9 mouse cellular contexts compared by ENCODE assay signal in the genomic region with DNA sequence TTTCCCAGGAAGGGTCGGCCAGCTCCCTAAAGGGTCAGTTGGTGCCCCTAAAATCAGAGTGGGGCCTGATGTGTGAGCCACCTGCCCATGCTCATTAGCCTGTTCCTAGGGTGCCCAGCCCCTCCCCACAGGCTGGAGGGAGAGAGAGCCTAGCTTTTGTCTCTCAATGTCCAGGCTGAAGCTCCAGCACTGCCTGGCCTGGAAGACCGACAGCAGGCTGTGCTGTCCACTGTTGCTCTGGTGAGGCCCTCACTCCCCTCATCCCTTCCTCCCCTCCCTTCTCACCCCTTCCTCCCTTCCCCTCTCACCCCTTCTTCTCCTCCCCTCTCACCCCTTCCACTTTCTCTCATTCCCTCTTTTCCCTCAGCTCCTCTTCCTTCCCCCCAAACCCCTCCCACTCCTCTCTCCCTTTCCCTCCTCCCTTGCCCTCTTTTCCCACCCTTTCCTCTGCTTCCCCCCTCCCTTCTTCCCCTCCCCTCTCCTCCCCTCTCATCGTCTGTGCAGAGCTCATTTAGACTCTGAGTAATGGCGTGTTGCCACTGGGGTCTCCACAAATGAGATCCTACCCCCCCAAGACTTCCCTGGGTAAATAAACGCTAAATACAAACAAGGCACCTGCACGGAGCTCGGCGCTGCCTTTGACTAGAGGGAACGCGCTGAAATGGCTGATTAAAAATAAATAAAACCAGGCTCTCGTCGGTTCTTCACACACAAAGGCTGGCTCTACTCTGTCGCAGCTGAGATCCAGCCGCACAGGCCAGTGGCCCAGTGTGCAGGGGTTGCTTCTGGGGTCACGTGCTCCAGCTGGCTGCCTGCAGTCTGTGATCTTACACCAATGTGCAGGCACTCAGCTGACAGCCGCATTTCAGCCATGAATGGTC. TPM values are rescaled to one million over a fixed set of nuclear protein-coding genes. Genes with fewer than 3 reads are reported as not detected.
A peak's percentile ranks its signal among the peaks of the same experiment; 100 is the strongest.
DNase-seq lines count a peak whose midpoint lies in the region; ATAC-seq and TF ChIP-seq lines count a peak whose summit lies in the region.
"Had no signal": no experiment of that assay in that cellular context is flagged by ENCODE, and none has a peak within 500 bp of the region (broad histone marks: within the 10 kb centered on the region; RNA-seq: fewer than 3 reads in every experiment).

No protein-coding gene starts in this region.

- H3K9ac ChIP-seq in hindbrain, embryonic 11.5 days (ENCODE audit: low read depth, low read length), result peak overlapping the region; percentile 29
- H3K9ac ChIP-seq in midbrain, embryonic 11.5 days (ENCODE audit: low read length), result peak overlapping the region; percentile 43
- H3K9ac ChIP-seq in stomach, postnatal 0 days (ENCODE audit: low read length), result no peak overlapping the region
- H3K9ac ChIP-seq: liver, embryonic 13.5 days had no signal

- no peaks in the 10 kb centered on the region for H3K36me3 ChIP-seq in hindbrain, embryonic 11.5 days (ENCODE audit: control insufficient read depth, insufficient read depth, low read length)
- no peaks in the 10 kb centered on the region for H3K36me3 ChIP-seq in midbrain, embryonic 11.5 days (ENCODE audit: control insufficient read depth, insufficient read depth, low read length)
- H3K36me3 ChIP-seq in stomach, postnatal 0 days (ENCODE audit: control insufficient read depth, insufficient read depth, low read length), result no peaks in the 10 kb centered on the region
- H3K36me3 ChIP-seq: liver, embryonic 13.5 days had no signal

- 11% methylated on average over 16 of the region's 16 CpGs for WGBS in hindbrain, embryonic 11.5 days
- WGBS in midbrain, embryonic 11.5 days, result 15% methylated on average over 16 of the region's 16 CpGs
- WGBS in stomach, postnatal 0 days, result 11% methylated on average over 16 of the region's 16 CpGs

- DNase-seq in cerebellum, postnatal 10 days, result peak; percentile 58
- DNase-seq in cerebellum, adult 18-20 months, result no peak
- DNase-seq in forelimb bud, embryonic 11.5 days (ENCODE audit: low read depth, low spot score), result peak; percentile 89
- peak; percentile 79 for DNase-seq in hindbrain, embryonic 11.5 days (ENCODE audit: low spot score)
- DNase-seq in layer of hippocampus, adult 8-10 months (ENCODE audit: low spot score in 2 of 2), result peak; percentile 36 to 46
- peak; percentile 97 for DNase-seq in midbrain, embryonic 11.5 days (ENCODE audit: low spot score, missing footprints)
- DNase-seq in stomach, postnatal 0 days (ENCODE audit: low spot score), result peak; percentile 64
- DNase-seq in ovary, postnatal 10 days (ENCODE audit: low spot score), result no peak
- DNase-seq: liver, embryonic 13.5 days had no signal

- peak; percentile 93 for ATAC-seq in hindbrain, embryonic 11.5 days (ENCODE audit: low FRiP score)
- ATAC-seq in midbrain, embryonic 11.5 days (ENCODE audit: low FRiP score), result peak; percentile 96
- ATAC-seq in stomach, postnatal 0 days (ENCODE audit: low FRiP score, low TSS enrichment), result peak; percentile 92

- no peak for TF ChIP-seq CTCF in stomach, postnatal 0 days (IDR thresholded peaks at IDR 0.05; ENCODE audit: low read depth)

- H3K27me3 ChIP-seq in hindbrain, embryonic 11.5 days (ENCODE audit: control insufficient read depth, insufficient read depth, low read length), result no peaks in the 10 kb centered on the region
- H3K27me3 ChIP-seq in midbrain, embryonic 11.5 days (ENCODE audit: control insufficient read depth, insufficient read depth, low read length), result no peaks in the 10 kb centered on the region
- H3K27me3 ChIP-seq in stomach, postnatal 0 days (ENCODE audit: control insufficient read depth, insufficient read depth, low read length), result no peaks in the 10 kb centered on the region

- no peak overlapping the region for H3K4me3 ChIP-seq in hindbrain, embryonic 11.5 days (ENCODE audit: low read depth, low read length)
- H3K4me3 ChIP-seq in midbrain, embryonic 11.5 days (ENCODE audit: low read depth, low read length), result no peak overlapping the region
- H3K4me3 ChIP-seq in stomach, postnatal 0 days (ENCODE audit: low read depth, low read length), result no peak overlapping the region
- H3K4me3 ChIP-seq: liver, embryonic 13.5 days had no signal

- peak overlapping the region; percentile 28 for H3K4me2 ChIP-seq in hindbrain, embryonic 11.5 days (replicated peaks; ENCODE audit: low read depth, low read length)
- H3K4me2 ChIP-seq in midbrain, embryonic 11.5 days, result peak overlapping the region; percentile 33
- peak overlapping the region; percentile 3; the same call in 1 of the 2 replicates for H3K4me2 ChIP-seq in stomach, postnatal 0 days (replicated peaks; ENCODE audit: low read depth)
- H3K4me2 ChIP-seq: liver, embryonic 13.5 days had no signal

- H3K9me3 ChIP-seq in hindbrain, embryonic 11.5 days (ENCODE audit: control insufficient read depth, low read length), result no peaks in the 10 kb centered on the region
- no peaks in the 10 kb centered on the region for H3K9me3 ChIP-seq in midbrain, embryonic 11.5 days (ENCODE audit: control insufficient read depth, low read length)
- H3K9me3 ChIP-seq in stomach, postnatal 0 days (ENCODE audit: control insufficient read depth, low read length), result no peaks in the 10 kb centered on the region

- no peak for TF ChIP-seq EP300 in stomach, postnatal 0 days (optimal IDR thresholded peaks at IDR 0.05)

- H3K4me1 ChIP-seq in hindbrain, embryonic 11.5 days (replicated peaks; ENCODE audit: control insufficient read depth, insufficient read depth, low read length), result peaks cover 10% of the 10 kb centered on the region
- peaks cover 27% of the 10 kb centered on the region for H3K4me1 ChIP-seq in midbrain, embryonic 11.5 days (ENCODE audit: control insufficient read depth, insufficient read depth, low read length)
- H3K4me1 ChIP-seq in stomach, postnatal 0 days (replicated peaks; ENCODE audit: control insufficient read depth, insufficient read depth), result 0 out of 2 replicates have a peak, but pooled peaks cover 2% of the 10 kb centered on the region
- H3K4me1 ChIP-seq: liver, embryonic 13.5 days had no signal

- H3K27ac ChIP-seq in hindbrain, embryonic 11.5 days (ENCODE audit: low read depth, low read length), result peak overlapping the region; percentile 93
- peak overlapping the region; percentile 85 for H3K27ac ChIP-seq in midbrain, embryonic 11.5 days (ENCODE audit: low read depth, low read length)
- H3K27ac ChIP-seq in stomach, postnatal 0 days (replicated peaks), result peak overlapping the region; percentile 40; the same call in 1 of the 2 replicates
- H3K27ac ChIP-seq: liver, embryonic 13.5 days had no signal

RNA-seq across cellular contexts. Expression of a gene that starts 13.3 kb away (rescaled TPM):
- polyA plus RNA-seq in hindbrain, embryonic 11.5 days (2014; fragmentation: Nextera tagmentation; extraction: Ambion mirVana), result not detected in 2 replicates
- under 1 TPM in 1 of 4 experiments, not detected in 3; 0.23 TPM for total RNA-seq in layer of hippocampus, adult 8-10 months (2022)
- 0.25 TPM in 1 of 2 replicates, not detected in the other for polyA plus RNA-seq in midbrain, embryonic 11.5 days (2014; fragmentation: Nextera tagmentation; extraction: Ambion mirVana)
- not detected in 2 replicates for polyA plus RNA-seq in stomach, postnatal 0 days (2015; fragmentation: Nextera tagmentation; extraction: Ambion mirVana)
- polyA plus RNA-seq: liver, embryonic 13.5 days had no signal

Comparison
In these comparisons a context has a peak if more than half of its experiments do, and no peak if none do; other contexts are left out.
1. DNase-seq: peak in cerebellum, postnatal 10 days (2 of 2), forelimb bud, embryonic 11.5 days (single experiment), hindbrain, embryonic 11.5 days (single experiment), layer of hippocampus, adult 8-10 months (2 of 2), midbrain, embryonic 11.5 days (single experiment) and stomach, postnatal 0 days (single experiment); none in cerebellum, adult 18-20 months (0 of 2) and ovary, postnatal 10 days (single experiment).
2. H3K27ac ChIP-seq: peak in every context shown above with its lines; median percentile 93 in hindbrain, embryonic 11.5 days; 85 in midbrain, embryonic 11.5 days; 40 in stomach, postnatal 0 days.
3. Peak in every context shown above with its lines, with median percentiles within 50 percentile points of each other: ATAC-seq and H3K4me2 ChIP-seq.